Mouse (Mus musculus) liver, adult 2 months (tissue): ENCODE data around the gene Sema6d.

Source experiments
- CTCF ChIP-seq: fragments of 200-500 bp; IDR thresholded peaks from 2 replicates; pipeline ENCODE4 v1.5.1; 2011; ENCODE audit warnings: low read depth, low read length, control low read depth
- POLR2A ChIP-seq: fragments of 200-500 bp; IDR thresholded peaks from 2 replicates; pipeline ENCODE4 v1.6.1; 2011; ENCODE audit warnings: low read length, control low read depth; ENCODE audit not compliant: insufficient read depth; ENCODE audit errors: extremely low read depth

DNA sequence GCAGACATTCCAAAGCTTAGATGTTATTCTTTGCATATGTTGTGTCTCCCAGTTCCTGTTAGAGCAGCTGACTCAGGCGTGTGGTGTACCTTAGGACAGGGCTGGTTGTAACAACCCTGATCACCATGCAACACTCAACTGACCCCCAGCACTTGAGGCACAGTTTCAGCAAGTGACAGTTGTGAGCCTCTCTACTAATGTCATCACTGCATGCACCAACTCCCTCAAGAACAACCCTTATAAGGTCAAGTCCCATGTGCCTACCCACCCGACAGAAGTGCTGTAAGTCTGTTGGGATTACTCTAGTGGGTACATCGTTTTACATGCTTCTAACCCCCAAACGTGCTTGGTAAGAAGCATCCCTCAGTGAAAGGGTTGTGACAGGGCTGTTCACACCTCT, 418.0 kb downstream of the Sema6d start:
- TF ChIP-seq CTCF (no peak), POLR2A (no peak)
